Mouse (Mus musculus) stomach, postnatal 0 days (tissue): ENCODE data around the gene Rdh12.

Experiments used
- CTCF ChIP-seq: IDR thresholded peaks from 2 replicates; pipeline ENCODE4 v1.5.1; 2016; ENCODE audit warnings: antibody characterized with exemption, low read depth, mild to moderate bottlenecking, moderate library complexity
- EP300 ChIP-seq: optimal IDR thresholded peaks from 2 replicates; pipeline ENCODE3; 2016; ENCODE audit warnings: antibody characterized with exemption

- no peak for TF ChIP-seq CTCF
- TF ChIP-seq EP300, result no peak
These were observed 32.7 kb upstream of the Rdh12 start for GRCm38 (mm10) chr12:79175998-79176397.
